Mouse (Mus musculus) mature B cell (primary cell): ENCODE results near the gene Olfr159.

Experiments
- in situ Hi-C: fragments of 300-500 bp; cut with MboI; formaldehyde crosslinking; loops from 2 replicates; pipeline ENCODE4 v1.14.3; 2019

The Olfr159 gene

GRCm38 (mm10) chr4:43729794-43730550, 40.8 kb downstream of the Olfr159 start, which contains the start of gene Spaar:
TSS of gene Spaar (plus strand) at chr4:43730034.
- in situ Hi-C loops: no loop called here

- in situ Hi-C loops: no loop called here
Observed at GRCm38 (mm10) chr4:43729126-43729525, 41.7 kb downstream of the Olfr159 start.

GRCm38 (mm10) chr4:43728576-43728954, 42.2 kb downstream of the Olfr159 start:
- in situ Hi-C loops: no loop called here

- in situ Hi-C loops: no loop called here
Observed at GRCm38 (mm10) chr4:43727718-43728575, 42.9 kb downstream of the Olfr159 start.

- in situ Hi-C loops: no loop called here
Observed at GRCm38 (mm10) chr4:43726995-43727394, 43.8 kb downstream of the Olfr159 start, which contains the start of gene Hrct1. TSS of gene Hrct1 (plus strand) at chr4:43727188.

GRCm38 (mm10) chr4:43726228-43726993, 44.4 kb downstream of the Olfr159 start:
- in situ Hi-C loops: no loop called here

GRCm38 (mm10) chr4:43724764-43725163, 46.0 kb downstream of the Olfr159 start:
- in situ Hi-C loops: no loop called here

- in situ Hi-C loops: no loop called here
Observed at GRCm38 (mm10) chr4:43722191-43722590, 48.6 kb downstream of the Olfr159 start.

- in situ Hi-C loops: no loop called here
Observed at GRCm38 (mm10) chr4:43720491-43721228, 50.1 kb downstream of the Olfr159 start.
